Mouse (Mus musculus) embryonic facial prominence, embryonic 11.5 days (tissue): Measurements from ENCODE around the gene Srebf1. TPM values are rescaled to one million over a fixed set of nuclear protein-coding genes. Genes with fewer than 3 reads are reported as not detected.
A peak's percentile ranks its signal among the peaks of the same experiment; 100 is the strongest.

Source experiments
- ATAC-seq: fragments of 200-750 bp; cut with Nextera tagmentation; replicated peaks from 2 replicates; pipeline ENCODE4 v1.8.0; 2017; ENCODE audit warnings: low read depth; ENCODE audit not compliant: insufficient number of reproducible peaks, low FRiP score, low TSS enrichment
- DNase-seq: peaks from one replicate; pipeline ENCODE4 v3.0.0-alpha.2; 2015; ENCODE audit warnings: low spot score
- H3K27ac ChIP-seq: fragments of 300-500 bp; sonication (generic); replicated peaks from 2 replicates; pipeline ENCODE4 v1.5.1; 2014; ENCODE audit warnings: mild to moderate bottlenecking, low read depth, low read length, control low read depth
- H3K27me3 ChIP-seq: fragments of 300-500 bp; sonication (generic); 2 replicates; pipeline ENCODE4 v1.6.1; 2014; ENCODE audit warnings: mild to moderate bottlenecking, low read length, moderate library complexity, mixed read lengths; ENCODE audit not compliant: control insufficient read depth, insufficient read depth
- H3K36me3 ChIP-seq: fragments of 300-500 bp; sonication (generic); replicated peaks from 2 replicates; pipeline ENCODE4 v1.6.1; 2014; ENCODE audit warnings: low read depth, mild to moderate bottlenecking, low read length, moderate library complexity, mixed read lengths; ENCODE audit not compliant: control insufficient read depth, insufficient read depth
- H3K4me1 ChIP-seq: fragments of 300-500 bp; sonication (generic); 2 replicates; pipeline ENCODE4 v1.6.1; 2014; ENCODE audit warnings: low read length, mixed read lengths; ENCODE audit not compliant: control insufficient read depth, insufficient read depth
- H3K4me2 ChIP-seq: fragments of 300-500 bp; sonication (generic); 2 replicates; pipeline ENCODE4 v1.6.1; 2014; ENCODE audit warnings: low read depth, mild to moderate bottlenecking, control low read depth, low read length, moderate library complexity
- H3K4me3 ChIP-seq: fragments of 300-500 bp; sonication (generic); 2 replicates; pipeline ENCODE4 v1.5.1; 2014; ENCODE audit warnings: low read depth, low read length, control low read depth
- H3K9ac ChIP-seq: fragments of 300-500 bp; sonication (generic); replicated peaks from 2 replicates; pipeline ENCODE4 v1.6.1; 2014; ENCODE audit warnings: mild to moderate bottlenecking, control low read depth, low read length
- H3K9me3 ChIP-seq: fragments of 300-500 bp; sonication (generic); replicated peaks from 2 replicates; pipeline ENCODE4 v1.6.1; 2016; ENCODE audit warnings: mild to moderate bottlenecking, low read length, inconsistent platforms, mixed read lengths; ENCODE audit not compliant: control insufficient read depth
- WGBS: fragments of 180-500 bp; shearing (Covaris S2); extraction: QIAGEN DNeasy Blood & Tissue Kit; methylation state at CpG from one replicate; pipeline ENCODE4 v1.1.7; 2014; 5-methylcytosine and 5-hydroxymethylcytosine counted together
- polyA plus RNA-seq: library from polyadenylated mRNA; unstranded; fragments of >200 nt; fragmentation: Nextera tagmentation; extraction: Ambion mirVana; gene quantifications from 2 replicates; pipeline ENCODE4 v1.2.1, GENCODE M21; 2014

The Srebf1 gene
- polyA plus RNA-seq, 1 experiment from 2014 or later, result 45.1 TPM

DNA sequence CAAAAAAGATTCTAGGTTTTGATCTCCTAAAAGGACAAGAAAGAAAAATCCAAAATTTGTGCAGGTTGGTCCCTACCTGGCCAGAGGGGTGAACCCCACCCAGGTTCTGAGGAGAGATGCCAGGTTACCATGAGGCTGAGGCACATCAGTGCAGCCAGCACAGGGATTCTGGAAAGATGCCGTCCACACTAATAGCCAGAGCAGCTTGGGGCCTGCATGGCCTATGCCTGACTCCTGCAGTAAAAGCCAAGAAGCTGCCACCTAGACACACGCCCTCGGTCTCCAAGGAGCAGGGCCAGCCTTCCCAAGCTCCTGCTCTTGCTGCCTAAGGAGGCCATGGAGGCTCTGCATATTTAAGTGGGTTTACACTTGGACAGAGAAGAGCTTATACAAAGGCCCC lies 8.9 kb upstream of the Srebf1 start:
- H3K36me3 ChIP-seq, result no peaks in the 10 kb centered on the region
- H3K4me3 ChIP-seq, result no peak overlapping the region
- H3K27me3 ChIP-seq, result no peaks in the 10 kb centered on the region
- no peaks in the 10 kb centered on the region for H3K4me1 ChIP-seq
- no peaks in the 10 kb centered on the region for H3K9me3 ChIP-seq
- no peak overlapping the region for H3K4me2 ChIP-seq
- ATAC-seq (no peak), DNase-seq (no peak)
- no peak overlapping the region for H3K9ac ChIP-seq
- H3K27ac ChIP-seq, result no peak overlapping the region
- WGBS, result 80% methylated on average over 3 of the region's 3 CpGs

DNA sequence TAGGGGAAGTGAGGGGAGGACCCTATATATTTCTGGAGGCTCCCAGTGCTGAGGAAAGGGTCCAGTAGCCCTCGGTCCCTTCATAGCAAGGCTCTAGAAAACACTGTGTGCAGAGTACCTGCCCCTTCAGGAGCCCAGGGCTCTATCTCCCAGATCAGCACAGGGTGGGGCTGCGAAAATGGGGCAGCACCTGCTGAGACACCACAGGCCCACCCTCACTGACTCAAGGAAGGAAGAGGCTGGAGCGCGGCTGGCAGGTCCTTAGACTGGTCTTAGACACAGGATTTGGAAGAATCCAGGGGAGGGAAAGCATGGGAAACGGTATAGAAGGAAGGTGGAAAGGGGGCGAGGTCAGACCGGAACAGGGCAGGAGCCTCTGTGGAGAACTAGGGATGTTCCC lies 8.1 kb upstream of the Srebf1 start:
- Histone ChIP-seq H3K4me1 (no peaks in the 10 kb centered on the region), H3K9me3 (no peaks in the 10 kb centered on the region), H3K4me3 (no peak overlapping the region), H3K4me2 (no peak overlapping the region), H3K9ac (no peak overlapping the region), H3K27ac (no peak overlapping the region), H3K36me3 (no peaks in the 10 kb centered on the region), H3K27me3 (no peaks in the 10 kb centered on the region)
- DNase-seq (no peak), ATAC-seq (no peak)
- WGBS, result 90% methylated on average over 7 of the region's 7 CpGs

DNA sequence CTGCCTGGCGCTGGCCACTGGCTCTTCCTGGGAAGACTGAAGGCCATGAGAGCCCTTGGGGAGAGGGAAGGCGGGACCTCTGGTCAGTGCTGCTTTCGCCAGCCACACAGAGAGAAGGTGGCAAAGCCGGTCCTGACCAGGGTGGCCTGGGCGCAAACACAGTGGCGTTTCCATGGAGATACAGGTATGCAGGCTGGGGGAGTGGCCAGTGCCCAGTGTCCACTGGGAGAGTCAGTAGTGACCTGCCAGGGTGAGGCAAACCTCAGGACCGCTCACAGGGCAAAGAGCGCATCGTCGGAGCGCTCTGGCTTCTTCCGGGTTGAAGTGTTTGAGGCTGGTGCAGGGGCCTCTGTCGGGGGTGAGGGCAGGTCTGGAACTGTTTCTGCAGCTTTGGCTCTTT lies 7.4 kb upstream of the Srebf1 start:
- WGBS, result 71% methylated on average over 13 of the region's 13 CpGs
- DNase-seq, result no peak
- H3K27ac ChIP-seq, result no peak overlapping the region

DNA sequence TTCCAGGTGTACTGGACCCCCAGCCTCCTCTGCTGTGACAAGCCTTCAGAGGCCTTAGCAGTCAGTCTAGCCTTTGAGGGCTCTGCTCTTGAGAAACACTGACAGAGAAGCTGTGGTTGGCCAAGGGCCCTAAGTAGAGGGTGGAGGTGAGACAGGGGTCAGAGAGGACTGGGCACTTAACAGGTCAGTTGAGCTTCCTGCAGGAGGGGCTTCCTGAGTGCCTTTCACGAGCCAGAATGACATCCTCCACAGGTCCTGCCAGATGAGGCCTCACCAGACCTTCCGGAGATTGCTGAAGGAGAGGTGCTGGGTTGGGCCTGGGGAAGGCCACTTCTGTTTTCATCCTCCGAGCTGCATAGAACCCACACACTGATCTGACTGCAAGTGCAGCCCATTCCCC lies 6.1 kb upstream of the Srebf1 start:
- no peak for ATAC-seq
- Histone ChIP-seq H3K4me3 (no peak overlapping the region), H3K9me3 (no peaks in the 10 kb centered on the region), H3K9ac (no peak overlapping the region), H3K4me2 (no peak overlapping the region), H3K27ac (no peak overlapping the region), H3K36me3 (no peaks in the 10 kb centered on the region), H3K4me1 (no peaks in the 10 kb centered on the region), H3K27me3 (no peaks in the 10 kb centered on the region)
- DNase-seq, result no peak
- WGBS, result 61% methylated on average over 3 of the region's 3 CpGs

More for the DNA sequence above, 7.4 kb upstream of the Srebf1 start:
- Histone ChIP-seq H3K9me3 (no peaks in the 10 kb centered on the region), H3K27me3 (no peaks in the 10 kb centered on the region), H3K36me3 (no peaks in the 10 kb centered on the region), H3K4me3 (no peak overlapping the region), H3K9ac (no peak overlapping the region), H3K4me2 (no peak overlapping the region), H3K4me1 (no peaks in the 10 kb centered on the region)
- no peak for ATAC-seq

DNA sequence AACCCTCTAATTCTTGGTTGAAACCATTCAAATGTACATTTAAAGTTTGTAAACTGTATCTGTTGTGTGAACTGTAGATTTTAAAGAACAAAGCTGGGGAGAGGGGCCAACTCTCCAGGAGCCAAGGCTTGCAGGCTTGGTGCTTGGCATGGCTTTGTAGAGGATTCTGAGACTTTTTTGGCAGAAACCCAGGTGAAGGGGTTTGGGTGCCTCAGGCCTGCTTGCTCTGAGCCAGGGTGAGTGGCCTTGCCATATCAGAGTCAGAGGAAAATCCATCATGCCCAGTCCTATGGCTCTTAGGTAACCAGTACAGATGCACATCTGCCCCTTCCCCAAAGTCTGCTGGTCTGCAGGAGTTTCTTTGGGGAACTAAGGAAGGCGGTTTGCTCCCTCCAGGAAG lies 3.5 kb upstream of the Srebf1 start:
- Histone ChIP-seq H3K9ac (no peak overlapping the region), H3K27me3 (no peaks in the 10 kb centered on the region), H3K36me3 (no peaks in the 10 kb centered on the region), H3K9me3 (no peaks in the 10 kb centered on the region), H3K4me3 (no peak overlapping the region), H3K27ac (no peak overlapping the region), H3K4me1 (peaks cover 3% of the 10 kb centered on the region; the same call in 1 of the 2 replicates), H3K4me2 (no peak overlapping the region)
- DNase-seq, result no peak
- ATAC-seq, result no peak
- WGBS, result 50% methylated on average over 1 of the region's 1 CpGs

DNA sequence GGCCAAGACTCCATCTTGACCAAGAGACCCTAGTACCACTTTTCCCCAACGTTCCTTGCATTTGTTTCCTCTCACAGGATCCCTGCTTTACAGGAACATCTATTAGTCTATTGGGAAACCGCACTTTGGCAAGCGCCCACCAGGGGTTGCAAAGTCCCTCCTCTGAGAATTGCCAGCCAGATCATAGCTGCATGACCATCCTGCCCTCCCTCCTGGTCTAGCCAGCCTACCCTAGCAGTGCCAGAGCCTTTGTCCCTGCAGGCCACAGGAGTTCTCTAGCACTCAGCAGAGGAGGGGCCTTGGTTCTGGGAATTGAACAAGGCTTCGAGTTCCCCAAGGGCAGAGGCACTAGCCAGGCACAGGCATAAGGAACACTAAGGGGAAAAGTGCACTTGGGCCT lies 2.3 kb upstream of the Srebf1 start:
- Histone ChIP-seq H3K4me2 (no peak overlapping the region), H3K27me3 (no peaks in the 10 kb centered on the region), H3K27ac (no peak overlapping the region), H3K4me3 (no peak overlapping the region), H3K4me1 (peaks cover 3% of the 10 kb centered on the region; the same call in 1 of the 2 replicates), H3K9ac (no peak overlapping the region), H3K36me3 (no peaks in the 10 kb centered on the region), H3K9me3 (no peaks in the 10 kb centered on the region)
- ATAC-seq, result no peak
- 53% methylated on average over 4 of the region's 4 CpGs for WGBS
- DNase-seq, result no peak

DNA sequence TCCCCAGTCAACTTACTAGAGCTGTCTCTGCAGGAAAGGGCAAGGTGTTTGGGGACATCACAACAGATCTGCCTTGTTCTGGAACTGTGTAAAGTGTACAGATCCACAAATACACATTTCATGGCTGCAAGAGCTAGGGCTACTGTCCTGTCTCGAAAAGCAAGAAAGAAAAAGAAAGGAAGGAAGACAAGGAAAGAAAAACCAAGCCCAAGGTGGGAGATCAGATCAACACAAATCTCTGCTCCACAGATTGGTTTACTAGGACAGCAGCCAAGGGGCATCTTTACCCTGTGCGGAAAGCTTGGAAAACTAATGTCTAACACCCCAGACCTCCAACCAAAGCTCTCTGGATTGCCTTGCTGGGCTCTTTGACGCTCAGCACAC lies 304 bp downstream of the Srebf1 start:
- no peak overlapping the region for H3K27ac ChIP-seq
- ATAC-seq (no peak), DNase-seq (no peak)
- 53% methylated on average over 3 of the region's 3 CpGs for WGBS
- peak overlapping the region; percentile 54; the same call in 1 of the 2 replicates for H3K4me2 ChIP-seq
- H3K27me3 ChIP-seq, result no peaks in the 10 kb centered on the region
- no peaks in the 10 kb centered on the region for H3K36me3 ChIP-seq
- H3K9ac ChIP-seq, result peak overlapping the region; percentile 50; the same call in 1 of the 2 replicates
- H3K4me1 ChIP-seq, result peaks cover 3% of the 10 kb centered on the region; the same call in 1 of the 2 replicates
- 0 out of 2 replicates have a peak overlapping the region, but pooled peaks have one; percentile 28 for H3K4me3 ChIP-seq
- no peaks in the 10 kb centered on the region for H3K9me3 ChIP-seq

DNA sequence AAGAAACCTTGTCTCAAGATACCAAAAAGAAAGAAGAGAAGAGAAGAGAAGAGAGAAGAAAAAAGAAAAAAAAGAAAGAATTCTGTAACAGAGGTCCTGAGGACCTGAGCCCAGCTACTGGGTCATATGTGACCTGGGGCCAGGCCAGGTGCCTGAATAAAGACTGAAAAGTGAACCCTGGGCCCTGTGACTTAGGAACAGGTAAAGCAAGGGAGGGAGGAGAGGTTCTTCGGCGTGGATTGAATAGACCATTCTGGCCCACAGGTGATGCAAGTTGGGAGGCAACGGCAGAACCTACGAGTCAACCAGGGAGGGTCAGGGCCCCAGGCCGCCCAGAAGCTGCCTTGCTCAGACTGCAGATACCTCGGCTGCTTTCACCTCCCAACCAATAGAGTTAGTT lies 956 bp downstream of the Srebf1 start:
- Histone ChIP-seq H3K27ac (no peak overlapping the region), H3K9me3 (no peaks in the 10 kb centered on the region), H3K4me1 (peaks cover 3% of the 10 kb centered on the region; the same call in 1 of the 2 replicates), H3K27me3 (no peaks in the 10 kb centered on the region), H3K9ac (no peak overlapping the region), H3K36me3 (no peaks in the 10 kb centered on the region; the same call in 1 of the 2 replicates), H3K4me3 (no peak overlapping the region), H3K4me2 (no peak overlapping the region)
- no peak for DNase-seq
- ATAC-seq, result no peak
- 82% methylated on average over 6 of the region's 6 CpGs for WGBS
